Mouse (Mus musculus): ENCODE results near the gene Hipk4. TPM values are rescaled to one million over a fixed set of nuclear protein-coding genes. Genes with fewer than 3 reads are reported as not detected.

The Hipk4 gene
- polyA plus RNA-seq, 1 experiment from 2014 or later: 0.35 TPM

DNA sequence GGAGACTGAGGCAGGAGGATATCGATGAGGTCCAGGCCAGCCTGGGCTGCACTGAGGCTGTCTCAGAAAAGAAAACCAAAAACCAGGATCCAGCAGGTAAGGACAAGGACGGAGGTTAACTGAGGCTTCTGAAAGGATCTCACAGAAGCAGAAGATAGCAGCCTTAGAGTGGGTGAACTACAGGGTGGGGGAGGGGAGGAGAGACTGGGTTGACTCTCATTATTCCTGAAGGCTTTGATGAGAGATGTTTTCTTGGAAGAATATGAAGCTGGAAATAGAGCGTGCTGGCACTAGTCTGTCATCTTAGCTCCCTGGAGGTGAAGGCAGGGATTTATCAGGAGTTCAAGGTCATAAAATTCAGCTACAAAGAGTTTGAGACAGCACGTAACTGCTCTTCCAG is 20.8 kb downstream of the Hipk4 start:
- H3K9ac ChIP-seq: no peak overlapping the region
- H3K27ac ChIP-seq: peak overlapping the region; percentile 40; the same call in 1 of the 2 replicates
- no peaks in the 10 kb centered on the region for H3K27me3 ChIP-seq (replicated peaks)
- no peak for ATAC-seq
- WGBS: 82% methylated on average over 4 of the region's 4 CpGs
- no peaks in the 10 kb centered on the region for H3K9me3 ChIP-seq
- H3K4me3 ChIP-seq (replicated peaks): no peak overlapping the region
- no peaks in the 10 kb centered on the region for H3K36me3 ChIP-seq
- peaks cover 9% of the 10 kb centered on the region; the same call in 1 of the 2 replicates for H3K4me1 ChIP-seq (replicated peaks)
- H3K4me2 ChIP-seq (replicated peaks): no peak overlapping the region

DNA sequence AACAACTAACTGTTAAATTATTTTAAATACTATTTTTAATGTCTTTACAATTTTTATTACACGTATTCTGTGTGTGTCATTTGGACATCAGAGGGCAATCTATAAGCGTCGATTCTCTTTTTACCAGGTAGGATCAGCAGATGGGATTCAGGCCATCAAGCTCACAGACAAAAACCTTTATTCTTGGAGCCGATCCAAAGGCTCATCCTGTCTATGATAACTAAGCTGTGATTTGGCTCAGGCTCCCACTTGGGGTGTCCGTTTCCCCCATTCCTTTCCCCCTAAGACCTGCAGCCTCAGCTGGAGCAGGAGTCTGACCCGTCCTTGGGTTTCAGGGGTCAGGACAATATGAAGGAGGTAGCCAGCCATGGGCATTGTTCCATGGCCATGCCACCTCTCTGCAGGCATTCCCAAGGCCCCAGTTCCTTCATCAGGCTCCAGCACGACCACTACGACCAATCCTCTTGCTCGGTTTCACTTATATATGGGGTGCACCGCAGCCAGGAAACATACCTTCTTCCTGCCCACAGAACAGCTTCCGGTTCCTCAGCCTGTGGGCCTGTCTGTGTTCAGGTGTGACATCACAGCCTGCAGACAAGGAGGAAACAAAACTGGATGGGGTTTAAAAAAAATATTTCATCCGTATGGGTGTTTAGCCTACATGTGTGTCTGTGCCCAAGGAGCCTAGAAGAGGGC is 21.8 kb downstream of the Hipk4 start:
- H3K9ac ChIP-seq: no peak overlapping the region
- H3K27ac ChIP-seq: no peak overlapping the region
- 85% methylated on average over 12 of the region's 12 CpGs for WGBS
- H3K4me3 ChIP-seq (replicated peaks): no peak overlapping the region
- no peaks in the 10 kb centered on the region for H3K36me3 ChIP-seq
- H3K27me3 ChIP-seq (replicated peaks): no peaks in the 10 kb centered on the region
- H3K4me2 ChIP-seq (replicated peaks): no peak overlapping the region
- no peak for ATAC-seq
- H3K9me3 ChIP-seq: no peaks in the 10 kb centered on the region
- peaks cover 9% of the 10 kb centered on the region; the same call in 1 of the 2 replicates for H3K4me1 ChIP-seq (replicated peaks)

GRCm38 (mm10) chr7:27549597-27549996 is 26.5 kb downstream of the Hipk4 start:
- no peak overlapping the region for H3K27ac ChIP-seq
- 76% methylated on average over 6 of the region's 6 CpGs for WGBS
- H3K4me3 ChIP-seq (replicated peaks): no peak overlapping the region
- no peak overlapping the region for H3K4me2 ChIP-seq (replicated peaks)
- no peaks in the 10 kb centered on the region for H3K36me3 ChIP-seq
- no peaks in the 10 kb centered on the region for H3K27me3 ChIP-seq (replicated peaks)
- H3K4me1 ChIP-seq (replicated peaks): no peaks in the 10 kb centered on the region; the same call in 1 of the 2 replicates
- no peak overlapping the region for H3K9ac ChIP-seq
- H3K9me3 ChIP-seq: no peaks in the 10 kb centered on the region
- ATAC-seq: no peak

GRCm38 (mm10) chr7:27552070-27552469 is 29.0 kb downstream of the Hipk4 start:
- Histone ChIP-seq H3K9me3 (no peaks in the 10 kb centered on the region), H3K27ac (no peak overlapping the region), H3K9ac (no peak overlapping the region), H3K27me3 (replicated peaks) (no peaks in the 10 kb centered on the region), H3K4me1 (replicated peaks) (no peaks in the 10 kb centered on the region; the same call in 1 of the 2 replicates), H3K36me3 (no peaks in the 10 kb centered on the region), H3K4me3 (replicated peaks) (peak overlapping the region; percentile 70), H3K4me2 (replicated peaks) (peak overlapping the region; percentile 72)
- 48% methylated on average over 5 of the region's 5 CpGs for WGBS
- ATAC-seq: no peak

GRCm38 (mm10) chr7:27552931-27553513 is 30.0 kb downstream of the Hipk4 start, which contains the start of the genes Pld3 and 2310022A10Rik:
Gene Pld3, minus strand, starts transcription at chr7:27553218.
Gene 2310022A10Rik, plus strand, starts transcription at chr7:27553233.
- no peaks in the 10 kb centered on the region for H3K27me3 ChIP-seq (replicated peaks)
- WGBS: under 1% methylated on average over 41 of the region's 41 CpGs

DNA sequence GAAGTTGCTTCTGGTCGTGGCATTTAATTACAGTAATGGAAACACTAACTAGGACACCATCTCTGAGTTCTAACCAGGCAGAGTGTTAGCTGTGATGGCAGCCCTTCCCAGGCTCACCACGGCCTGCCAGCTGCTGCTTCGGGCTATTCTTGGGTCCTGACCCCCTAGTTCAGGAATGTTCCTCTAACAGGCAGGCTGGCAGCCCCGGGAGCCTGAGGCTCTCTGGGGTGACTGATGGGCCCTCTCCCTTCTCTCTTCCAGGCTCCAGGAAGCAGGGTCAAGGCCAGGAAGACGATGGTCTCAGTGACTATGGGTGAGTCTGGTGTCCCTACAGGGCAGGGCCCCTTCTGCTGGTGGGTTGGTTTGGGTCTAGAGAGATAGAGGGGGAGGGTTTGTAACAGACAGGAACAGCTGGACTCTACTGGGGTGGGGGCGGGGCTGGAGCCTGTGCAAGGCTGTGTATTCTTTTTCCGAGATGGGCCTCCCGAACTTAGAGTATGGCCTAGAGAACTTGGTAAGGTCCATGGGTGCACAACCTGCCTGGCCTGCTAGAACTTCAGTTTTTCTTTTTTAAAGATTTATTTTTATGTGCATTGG is 37.3 kb downstream of the Hipk4 start:
- no peaks in the 10 kb centered on the region for H3K27me3 ChIP-seq (replicated peaks)
- 54% methylated on average over 8 of the region's 8 CpGs for WGBS
- no peak overlapping the region for H3K4me3 ChIP-seq (replicated peaks)
- H3K4me1 ChIP-seq (replicated peaks): 0 out of 2 replicates have a peak, but pooled peaks cover 4% of the 10 kb centered on the region
- H3K4me2 ChIP-seq (replicated peaks): no peak overlapping the region
- H3K27ac ChIP-seq: no peak overlapping the region
- H3K36me3 ChIP-seq: peaks cover 22% of the 10 kb centered on the region
- no peak overlapping the region for H3K9ac ChIP-seq
- H3K9me3 ChIP-seq: no peaks in the 10 kb centered on the region
- ATAC-seq: no peak

More at GRCm38 (mm10) chr7:27552931-27553513, 30.0 kb downstream of the Hipk4 start, which contains the start of the genes Pld3 and 2310022A10Rik:
- peak within 1 kb of the TSS; percentile 48; the same call in 1 of the 2 replicates for H3K27ac ChIP-seq
- no peaks in the 10 kb centered on the region for H3K36me3 ChIP-seq
- peak; percentile 100 for ATAC-seq
- peak within 1 kb of the TSS; percentile 72 for H3K4me2 ChIP-seq (replicated peaks)
- peak within 1 kb of the TSS; percentile 70 for H3K4me3 ChIP-seq (replicated peaks)
- H3K9me3 ChIP-seq: no peaks in the 10 kb centered on the region
- H3K9ac ChIP-seq: peak within 1 kb of the TSS; percentile 68
- H3K4me1 ChIP-seq (replicated peaks): no peaks in the 10 kb centered on the region; the same call in 1 of the 2 replicates

GRCm38 (mm10) chr7:27560978-27561377 is 37.9 kb downstream of the Hipk4 start:
- H3K4me3 ChIP-seq (replicated peaks): no peak overlapping the region
- 0 out of 2 replicates have a peak, but pooled peaks cover 4% of the 10 kb centered on the region for H3K4me1 ChIP-seq (replicated peaks)
- H3K27me3 ChIP-seq (replicated peaks): no peaks in the 10 kb centered on the region
- H3K27ac ChIP-seq: no peak overlapping the region
- peaks cover 26% of the 10 kb centered on the region for H3K36me3 ChIP-seq
- WGBS: 75% methylated on average over 1 of the region's 1 CpGs
- no peak for ATAC-seq
- H3K9ac ChIP-seq: no peak overlapping the region
- H3K4me2 ChIP-seq (replicated peaks): no peak overlapping the region
- no peaks in the 10 kb centered on the region for H3K9me3 ChIP-seq

DNA sequence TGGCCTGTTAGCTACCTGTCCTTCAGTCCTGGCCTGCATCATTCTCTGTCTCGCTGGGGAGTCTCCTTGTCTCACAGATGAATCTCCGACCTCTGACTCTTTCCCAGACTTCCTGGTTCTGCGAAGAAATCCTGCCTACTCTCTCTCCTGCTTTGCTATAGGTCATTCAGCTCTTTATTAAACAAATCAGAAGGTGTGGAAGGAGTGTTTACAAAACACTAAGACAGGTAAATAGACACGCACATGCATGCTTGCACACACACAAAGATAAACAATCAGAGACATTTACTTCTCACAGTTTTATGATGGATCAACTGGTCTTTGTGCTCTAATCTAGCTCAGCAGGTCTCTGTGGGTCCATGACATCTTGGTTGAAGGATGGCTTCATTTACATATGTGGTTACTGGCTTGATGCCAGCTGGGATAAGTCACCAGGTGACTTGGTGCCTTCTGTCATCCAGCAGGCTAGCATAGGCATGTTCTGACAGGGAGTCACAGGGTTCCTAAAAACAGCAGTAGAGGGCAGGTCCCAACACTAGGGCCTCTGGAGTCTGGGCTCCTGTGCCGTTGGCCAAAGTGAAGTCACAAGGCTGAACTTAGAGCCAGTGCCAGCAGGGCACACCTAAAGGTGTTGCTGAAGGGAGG is 46.6 kb downstream of the Hipk4 start:
- H3K4me3 ChIP-seq (replicated peaks): no peak overlapping the region
- no peak overlapping the region for H3K27ac ChIP-seq
- H3K9ac ChIP-seq: no peak overlapping the region
- H3K9me3 ChIP-seq: no peaks in the 10 kb centered on the region
- WGBS: 81% methylated on average over 5 of the region's 5 CpGs
- peaks cover 33% of the 10 kb centered on the region for H3K36me3 ChIP-seq
- ATAC-seq: no peak
- H3K4me1 ChIP-seq (replicated peaks): no peaks in the 10 kb centered on the region
- no peaks in the 10 kb centered on the region for H3K27me3 ChIP-seq (replicated peaks)
- H3K4me2 ChIP-seq (replicated peaks): no peak overlapping the region

DNA sequence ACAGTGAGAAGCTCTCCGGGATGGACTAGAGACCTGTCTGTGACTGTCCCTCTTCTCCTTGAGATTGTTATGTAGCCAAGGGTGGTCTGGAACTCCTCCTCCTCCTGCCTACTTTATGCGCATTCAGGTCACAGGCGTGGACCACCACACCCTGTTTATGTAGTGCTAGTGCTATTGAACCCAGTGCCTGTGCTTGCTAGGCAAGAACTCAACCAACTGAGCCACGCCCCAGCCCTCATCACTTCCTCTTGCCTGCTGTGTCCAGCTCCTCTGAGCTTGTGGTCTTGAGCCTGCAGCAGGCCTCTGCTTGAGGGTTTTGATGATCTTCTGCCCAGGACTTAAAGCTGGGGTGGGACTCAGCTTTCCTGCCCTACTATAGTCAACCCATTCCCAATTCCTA is 49.1 kb downstream of the Hipk4 start:
- peaks cover 33% of the 10 kb centered on the region for H3K36me3 ChIP-seq
- no peak overlapping the region for H3K27ac ChIP-seq
- no peaks in the 10 kb centered on the region for H3K27me3 ChIP-seq (replicated peaks)
- H3K9me3 ChIP-seq: no peaks in the 10 kb centered on the region
- WGBS: 88% methylated on average over 4 of the region's 4 CpGs
- no peak for ATAC-seq
- no peaks in the 10 kb centered on the region for H3K4me1 ChIP-seq (replicated peaks)
- no peak overlapping the region for H3K9ac ChIP-seq
- no peak overlapping the region for H3K4me3 ChIP-seq (replicated peaks)
- no peak overlapping the region for H3K4me2 ChIP-seq (replicated peaks)

DNA sequence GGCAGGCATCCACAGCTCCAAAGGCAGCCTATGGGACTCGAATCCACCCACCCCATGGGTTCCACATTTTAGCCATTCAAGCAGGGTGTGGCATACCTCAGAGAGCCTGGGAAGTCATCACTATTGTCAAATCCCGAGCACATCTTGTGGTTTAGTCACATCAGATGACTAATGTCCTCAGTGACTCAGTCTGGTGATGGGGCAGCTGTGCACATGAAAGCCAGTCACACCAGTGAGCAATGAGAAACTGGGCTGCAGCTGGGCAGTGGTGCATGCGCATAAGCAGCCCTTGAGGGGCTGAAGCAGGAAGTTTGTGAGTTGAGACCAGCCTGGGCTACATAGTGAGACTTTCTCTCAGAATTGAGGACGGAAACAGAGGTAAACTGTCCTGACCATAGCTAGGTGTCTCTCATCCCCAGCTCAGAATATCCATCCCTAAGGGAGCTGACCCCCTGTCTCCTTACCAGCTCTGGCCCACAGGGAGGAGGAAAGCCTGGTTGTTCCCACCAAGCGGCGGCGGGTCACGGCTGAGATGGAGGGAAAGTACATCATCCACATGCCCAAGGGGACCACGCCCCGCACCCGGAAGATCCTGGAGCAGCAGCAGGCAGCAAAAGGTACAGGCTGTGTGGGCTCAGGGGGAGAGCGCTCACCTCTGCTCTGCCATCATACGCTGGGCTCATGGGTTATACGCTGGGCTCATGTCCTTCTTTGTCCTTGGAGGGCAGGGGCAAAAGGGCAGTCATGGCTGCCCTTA is 51.2 kb downstream of the Hipk4 start:
- H3K4me1 ChIP-seq (replicated peaks): no peaks in the 10 kb centered on the region
- peaks cover 27% of the 10 kb centered on the region for H3K36me3 ChIP-seq
- H3K9me3 ChIP-seq: no peaks in the 10 kb centered on the region
- H3K27ac ChIP-seq: no peak overlapping the region
- H3K4me3 ChIP-seq (replicated peaks): no peak overlapping the region
- 90% methylated on average over 14 of the region's 14 CpGs for WGBS
- no peaks in the 10 kb centered on the region for H3K27me3 ChIP-seq (replicated peaks)
- ATAC-seq: no peak
- H3K4me2 ChIP-seq (replicated peaks): no peak overlapping the region
- no peak overlapping the region for H3K9ac ChIP-seq

DNA sequence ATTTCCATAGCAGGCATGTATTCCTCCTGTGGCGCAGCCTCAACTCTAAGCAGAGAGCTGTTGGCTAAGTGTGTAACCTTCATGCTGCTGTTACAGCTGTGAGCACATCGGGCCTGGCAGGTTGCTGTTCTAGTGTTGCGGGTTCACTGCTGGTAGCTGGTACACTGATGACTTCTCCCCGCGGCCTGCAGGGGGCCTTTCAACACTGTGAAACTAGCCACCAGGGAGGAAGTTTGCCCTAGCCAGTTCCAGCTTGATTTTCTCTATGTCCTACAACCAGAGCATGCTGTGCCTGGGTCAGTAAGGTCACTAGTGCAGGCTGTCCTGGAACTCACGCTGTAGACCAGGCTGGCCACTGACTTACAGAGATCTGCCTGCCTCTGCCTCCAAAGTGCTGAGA is 53.8 kb downstream of the Hipk4 start:
- H3K4me1 ChIP-seq (replicated peaks): no peaks in the 10 kb centered on the region
- H3K27me3 ChIP-seq (replicated peaks): no peaks in the 10 kb centered on the region
- no peak overlapping the region for H3K27ac ChIP-seq
- no peaks in the 10 kb centered on the region for H3K9me3 ChIP-seq
- H3K4me3 ChIP-seq (replicated peaks): no peak overlapping the region
- H3K36me3 ChIP-seq: peaks cover 45% of the 10 kb centered on the region
- 66% methylated on average over 6 of the region's 6 CpGs for WGBS
- no peak overlapping the region for H3K9ac ChIP-seq
- H3K4me2 ChIP-seq (replicated peaks): no peak overlapping the region
- no peak for ATAC-seq

Data from intestine, embryonic 15.5 days (tissue).